Mouse (Mus musculus): Measurements from ENCODE around the gene Fuca1. TPM values are rescaled to one million over a fixed set of nuclear protein-coding genes. Genes with fewer than 3 reads are reported as not detected.

Fuca1 gene
- polyA plus RNA-seq, 1 experiment from 2014 or later, result 58.8 TPM

DNA sequence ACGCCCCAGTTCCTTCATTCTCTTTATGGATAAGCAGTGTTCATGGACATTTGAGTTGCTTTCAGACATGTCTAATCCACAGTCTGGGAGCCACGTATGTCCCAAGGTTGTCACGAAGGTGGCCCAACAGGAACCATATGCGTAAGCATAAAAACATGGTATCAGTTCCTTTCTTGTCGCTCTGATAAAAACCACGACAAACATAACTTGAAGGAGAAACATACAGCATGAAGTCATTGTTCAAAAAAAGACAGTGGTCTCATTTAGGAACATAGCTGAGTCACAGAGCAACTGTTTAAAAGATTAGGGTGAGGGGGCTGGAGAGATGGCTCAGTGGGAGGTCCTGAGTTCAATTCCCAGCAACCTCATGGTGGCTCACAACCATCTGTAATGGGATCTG lies 21.7 kb downstream of the Fuca1 start:
- Histone ChIP-seq H3K27me3 (replicated peaks; ENCODE audit: control insufficient read depth, insufficient read depth, low read length) (no peaks in the 10 kb centered on the region), H3K4me1 (replicated peaks; ENCODE audit: control insufficient read depth, insufficient read depth, low read length) (peaks cover 8% of the 10 kb centered on the region), H3K27ac (ENCODE audit: low read length) (no peak overlapping the region), H3K9ac (replicated peaks; ENCODE audit: low read depth, low read length) (no peak overlapping the region), H3K4me2 (ENCODE audit: low read length) (no peak overlapping the region), H3K4me3 (replicated peaks; ENCODE audit: low read length) (no peak overlapping the region), H3K36me3 (ENCODE audit: control insufficient read depth, insufficient read depth) (peaks cover 3% of the 10 kb centered on the region; the same call in 1 of the 2 replicates), H3K9me3 (ENCODE audit: control insufficient read depth, low read length) (no peaks in the 10 kb centered on the region)
- WGBS, result 93% methylated on average over 6 of the region's 6 CpGs
- no peak for ATAC-seq

DNA sequence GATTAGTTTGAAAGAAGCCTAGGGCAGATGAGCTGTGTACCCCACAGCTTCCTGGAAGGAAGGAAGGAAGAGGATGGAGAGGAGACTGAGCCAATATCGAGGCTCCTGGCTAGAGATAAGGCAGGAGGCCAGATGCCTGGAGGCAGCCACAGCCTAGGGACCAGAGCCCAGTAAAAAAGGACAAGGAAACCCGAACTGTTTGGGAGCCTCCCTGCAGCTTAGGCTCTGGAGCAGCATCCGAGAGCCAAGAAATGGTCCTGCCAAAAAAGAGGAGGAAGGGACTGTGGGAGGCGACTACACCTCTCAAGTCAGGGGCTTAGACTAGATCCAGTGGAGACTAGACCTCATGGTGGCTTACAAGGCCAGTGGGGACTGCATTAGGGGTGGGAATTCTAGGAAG lies 22.9 kb downstream of the Fuca1 start:
- Histone ChIP-seq H3K4me1 (replicated peaks; ENCODE audit: control insufficient read depth, insufficient read depth, low read length) (peaks cover 17% of the 10 kb centered on the region), H3K9ac (replicated peaks; ENCODE audit: low read depth, low read length) (no peak overlapping the region), H3K4me3 (replicated peaks; ENCODE audit: low read length) (no peak overlapping the region), H3K9me3 (ENCODE audit: control insufficient read depth, low read length) (no peaks in the 10 kb centered on the region), H3K27ac (ENCODE audit: low read length) (no peak overlapping the region), H3K27me3 (replicated peaks; ENCODE audit: control insufficient read depth, insufficient read depth, low read length) (no peaks in the 10 kb centered on the region), H3K4me2 (ENCODE audit: low read length) (no peak overlapping the region), H3K36me3 (ENCODE audit: control insufficient read depth, insufficient read depth) (peaks cover 3% of the 10 kb centered on the region; the same call in 1 of the 2 replicates)
- no peak for ATAC-seq
- 50% methylated on average over 4 of the region's 4 CpGs for WGBS

- peak overlapping the region; percentile 78 for H3K27ac ChIP-seq (ENCODE audit: low read length)
- H3K4me3 ChIP-seq (replicated peaks; ENCODE audit: low read length), result peak overlapping the region; percentile 86
- H3K4me1 ChIP-seq (replicated peaks; ENCODE audit: control insufficient read depth, insufficient read depth, low read length), result peaks cover 17% of the 10 kb centered on the region
- no peaks in the 10 kb centered on the region for H3K9me3 ChIP-seq (ENCODE audit: control insufficient read depth, low read length)
- H3K4me2 ChIP-seq (ENCODE audit: low read length), result peak overlapping the region; percentile 81
- WGBS, result 73% methylated on average over 10 of the region's 10 CpGs
- H3K27me3 ChIP-seq (replicated peaks; ENCODE audit: control insufficient read depth, insufficient read depth, low read length), result no peaks in the 10 kb centered on the region
- H3K9ac ChIP-seq (replicated peaks; ENCODE audit: low read depth, low read length), result peak overlapping the region; percentile 53
- ATAC-seq, result no peak; the same call in 1 of the 2 replicates
- peaks cover 3% of the 10 kb centered on the region; the same call in 1 of the 2 replicates for H3K36me3 ChIP-seq (ENCODE audit: control insufficient read depth, insufficient read depth)
These were observed 25.2 kb downstream of the Fuca1 start for GRCm38 (mm10) chr4:135945706-135946105.

- Histone ChIP-seq H3K4me3 (replicated peaks; ENCODE audit: low read length) (peak within 1 kb of the TSS; percentile 86), H3K4me2 (ENCODE audit: low read length) (peak within 1 kb of the TSS; percentile 81), H3K4me1 (replicated peaks; ENCODE audit: control insufficient read depth, insufficient read depth, low read length) (peaks cover 17% of the 10 kb centered on the region), H3K9me3 (ENCODE audit: control insufficient read depth, low read length) (no peaks in the 10 kb centered on the region), H3K9ac (replicated peaks; ENCODE audit: low read depth, low read length) (peak within 1 kb of the TSS; percentile 83), H3K36me3 (ENCODE audit: control insufficient read depth, insufficient read depth) (0 out of 2 replicates have a peak, but pooled peaks cover 4% of the 10 kb centered on the region), H3K27me3 (replicated peaks; ENCODE audit: control insufficient read depth, insufficient read depth, low read length) (no peaks in the 10 kb centered on the region), H3K27ac (ENCODE audit: low read length) (peak within 1 kb of the TSS; percentile 78)
- ATAC-seq, result peak; percentile 97
- under 1% methylated on average over 23 of the region's 23 CpGs for WGBS
These were observed 25.7 kb downstream of the Fuca1 start, which contains the start of gene Hmgcl for GRCm38 (mm10) chr4:135946278-135946658. Hmgcl (plus strand) TSS chr4:135946448.

DNA sequence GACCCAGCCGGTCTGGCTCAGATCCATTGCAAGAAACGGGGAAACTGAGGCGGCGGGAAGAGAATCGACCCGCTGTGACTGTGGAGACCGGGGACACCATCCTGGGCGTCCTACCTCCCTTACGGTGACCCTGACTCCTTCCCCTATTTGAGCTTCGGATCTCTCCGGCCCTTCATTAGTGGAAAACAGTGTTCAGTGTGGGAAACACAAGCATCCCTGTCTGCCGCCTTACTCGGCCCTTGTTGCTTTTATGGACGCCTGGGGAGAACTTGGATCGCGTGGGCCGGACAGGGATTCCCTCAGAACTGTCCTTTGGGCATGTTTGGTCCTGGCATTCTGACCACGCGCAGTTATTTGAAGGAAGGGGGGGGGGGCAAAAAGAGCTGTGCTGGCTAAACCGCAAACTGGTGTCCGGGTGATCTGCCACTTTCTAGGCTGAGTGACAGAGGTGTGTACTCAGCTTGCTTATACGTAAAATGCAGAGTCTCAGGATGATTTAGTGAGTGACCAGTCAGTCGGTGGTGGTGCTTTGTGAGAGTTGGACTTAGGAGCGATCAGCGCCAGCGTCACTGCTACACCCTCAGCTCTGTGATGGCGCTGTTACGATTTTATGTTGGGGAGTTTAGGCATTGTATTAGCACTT lies 26.2 kb downstream of the Fuca1 start:
- under 1% methylated on average over 28 of the region's 28 CpGs for WGBS

GRCm38 (mm10) chr4:135948142-135948541 lies 27.6 kb downstream of the Fuca1 start:
- Histone ChIP-seq H3K36me3 (ENCODE audit: control insufficient read depth, insufficient read depth) (peaks cover 7% of the 10 kb centered on the region), H3K9me3 (ENCODE audit: control insufficient read depth, low read length) (0 out of 2 replicates have a peak, but pooled peaks cover 2% of the 10 kb centered on the region), H3K27ac (ENCODE audit: low read length) (no peak overlapping the region), H3K4me3 (replicated peaks; ENCODE audit: low read length) (no peak overlapping the region), H3K4me1 (replicated peaks; ENCODE audit: control insufficient read depth, insufficient read depth, low read length) (peaks cover 17% of the 10 kb centered on the region), H3K27me3 (replicated peaks; ENCODE audit: control insufficient read depth, insufficient read depth, low read length) (no peaks in the 10 kb centered on the region), H3K4me2 (ENCODE audit: low read length) (no peak overlapping the region), H3K9ac (replicated peaks; ENCODE audit: low read depth, low read length) (no peak overlapping the region)
- ATAC-seq, result no peak
- 97% methylated on average over 8 of the region's 8 CpGs for WGBS

More for the DNA sequence above, 26.2 kb downstream of the Fuca1 start:
- ATAC-seq, result peak; percentile 34
- Histone ChIP-seq H3K4me1 (replicated peaks; ENCODE audit: control insufficient read depth, insufficient read depth, low read length) (peaks cover 17% of the 10 kb centered on the region), H3K36me3 (ENCODE audit: control insufficient read depth, insufficient read depth) (peaks cover 7% of the 10 kb centered on the region), H3K9me3 (ENCODE audit: control insufficient read depth, low read length) (0 out of 2 replicates have a peak, but pooled peaks cover 2% of the 10 kb centered on the region), H3K27ac (ENCODE audit: low read length) (peak overlapping the region; percentile 50), H3K27me3 (replicated peaks; ENCODE audit: control insufficient read depth, insufficient read depth, low read length) (no peaks in the 10 kb centered on the region), H3K4me2 (ENCODE audit: low read length) (peak overlapping the region; percentile 81), H3K4me3 (replicated peaks; ENCODE audit: low read length) (peak overlapping the region; percentile 86), H3K9ac (replicated peaks; ENCODE audit: low read depth, low read length) (peak overlapping the region; percentile 83)

DNA sequence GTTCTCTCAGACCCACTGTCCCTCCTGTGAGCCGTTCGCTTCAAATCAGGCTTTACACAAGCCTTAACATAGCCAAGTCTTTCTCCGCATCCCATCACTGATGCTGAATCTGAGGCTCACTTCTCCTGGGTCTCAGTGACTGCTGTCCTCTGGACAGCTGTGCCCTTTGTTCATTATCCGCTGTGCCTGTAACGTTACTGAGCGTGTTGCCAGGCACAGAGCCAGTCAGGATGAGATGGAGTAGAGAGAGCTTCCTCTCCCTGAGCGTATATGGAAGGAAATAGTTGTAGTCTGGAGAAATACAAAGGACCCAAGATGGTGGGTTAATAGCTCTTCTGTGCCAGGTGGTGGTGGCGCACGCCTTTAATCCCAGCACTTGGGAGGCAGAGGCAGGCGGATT lies 28.9 kb downstream of the Fuca1 start:
- Histone ChIP-seq H3K36me3 (ENCODE audit: control insufficient read depth, insufficient read depth) (peaks cover 7% of the 10 kb centered on the region), H3K9ac (replicated peaks; ENCODE audit: low read depth, low read length) (no peak overlapping the region), H3K27ac (ENCODE audit: low read length) (no peak overlapping the region), H3K4me3 (replicated peaks; ENCODE audit: low read length) (no peak overlapping the region), H3K4me1 (replicated peaks; ENCODE audit: control insufficient read depth, insufficient read depth, low read length) (peaks cover 17% of the 10 kb centered on the region), H3K4me2 (ENCODE audit: low read length) (no peak overlapping the region), H3K9me3 (ENCODE audit: control insufficient read depth, low read length) (0 out of 2 replicates have a peak, but pooled peaks cover 2% of the 10 kb centered on the region), H3K27me3 (replicated peaks; ENCODE audit: control insufficient read depth, insufficient read depth, low read length) (no peaks in the 10 kb centered on the region)
- ATAC-seq, result no peak
- WGBS, result 81% methylated on average over 10 of the region's 10 CpGs

DNA sequence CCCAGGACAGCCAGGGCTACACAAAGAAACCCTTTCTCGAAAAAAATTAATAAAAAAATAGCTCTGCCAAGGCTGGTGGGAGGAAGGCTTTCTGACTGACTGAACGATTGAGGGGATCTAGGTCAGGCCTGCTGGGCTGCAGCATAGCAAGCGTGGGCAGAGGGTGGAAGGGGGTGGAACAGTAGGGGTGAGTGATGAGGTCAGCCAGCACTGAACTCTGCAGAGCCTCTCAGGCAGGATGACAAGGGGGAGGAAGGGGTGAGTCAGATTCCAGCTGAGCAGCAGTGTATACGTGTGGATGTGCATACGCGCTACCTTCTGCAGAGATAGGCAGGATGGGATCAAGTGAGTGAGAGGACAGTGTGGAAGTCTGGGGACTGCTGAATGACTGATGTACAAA lies 29.4 kb downstream of the Fuca1 start:
- Histone ChIP-seq H3K4me3 (replicated peaks; ENCODE audit: low read length) (no peak overlapping the region), H3K27me3 (replicated peaks; ENCODE audit: control insufficient read depth, insufficient read depth, low read length) (no peaks in the 10 kb centered on the region), H3K4me1 (replicated peaks; ENCODE audit: control insufficient read depth, insufficient read depth, low read length) (peaks cover 17% of the 10 kb centered on the region), H3K27ac (ENCODE audit: low read length) (no peak overlapping the region), H3K36me3 (ENCODE audit: control insufficient read depth, insufficient read depth) (peaks cover 8% of the 10 kb centered on the region), H3K9ac (replicated peaks; ENCODE audit: low read depth, low read length) (no peak overlapping the region), H3K4me2 (ENCODE audit: low read length) (no peak overlapping the region), H3K9me3 (ENCODE audit: control insufficient read depth, low read length) (0 out of 2 replicates have a peak, but pooled peaks cover 2% of the 10 kb centered on the region)
- 74% methylated on average over 6 of the region's 6 CpGs for WGBS
- no peak for ATAC-seq

- 86% methylated on average over 6 of the region's 6 CpGs for WGBS
- no peak overlapping the region for H3K9ac ChIP-seq (replicated peaks; ENCODE audit: low read depth, low read length)
- H3K4me2 ChIP-seq (ENCODE audit: low read length), result no peak overlapping the region
- H3K27ac ChIP-seq (ENCODE audit: low read length), result no peak overlapping the region
- peaks cover 17% of the 10 kb centered on the region for H3K4me1 ChIP-seq (replicated peaks; ENCODE audit: control insufficient read depth, insufficient read depth, low read length)
- 0 out of 2 replicates have a peak, but pooled peaks cover 2% of the 10 kb centered on the region for H3K9me3 ChIP-seq (ENCODE audit: control insufficient read depth, low read length)
- peaks cover 10% of the 10 kb centered on the region for H3K36me3 ChIP-seq (ENCODE audit: control insufficient read depth, insufficient read depth)
- H3K27me3 ChIP-seq (replicated peaks; ENCODE audit: control insufficient read depth, insufficient read depth, low read length), result no peaks in the 10 kb centered on the region
- no peak for ATAC-seq
- H3K4me3 ChIP-seq (replicated peaks; ENCODE audit: low read length), result no peak overlapping the region
These were observed 29.8 kb downstream of the Fuca1 start for GRCm38 (mm10) chr4:135950365-135950764.

Data from forebrain, embryonic 16.5 days (tissue).